Mouse (Mus musculus) Muller cell, postnatal 12 days (primary cell): ENCODE measurements around the gene Gpam.

Source experiments
- DNase-seq: peaks from one replicate; pipeline ENCODE4 v3.0.0-alpha.2; 2015; ENCODE audit errors: inconsistent ontology term

Gpam gene

GRCm38 (mm10) chr19:55103081-55103830, 23.8 kb downstream of the Gpam start:
- DNase-seq, result peak; percentile 77

GRCm38 (mm10) chr19:55101659-55102058, 25.4 kb downstream of the Gpam start:
- DNase-seq, result no peak

GRCm38 (mm10) chr19:55100227-55101140, 26.6 kb downstream of the Gpam start:
- DNase-seq, result no peak

- DNase-seq, result peak; percentile 94
Measured at GRCm38 (mm10) chr19:55099184-55100160, 27.6 kb downstream of the Gpam start.

GRCm38 (mm10) chr19:55098409-55099183, 28.4 kb downstream of the Gpam start:
- peak; percentile 48 for DNase-seq

GRCm38 (mm10) chr19:55097396-55097967, 29.6 kb downstream of the Gpam start:
- DNase-seq, result no peak

- no peak for DNase-seq
Measured at GRCm38 (mm10) chr19:55096666-55097065, 30.4 kb downstream of the Gpam start.

- no peak for DNase-seq
Measured at GRCm38 (mm10) chr19:55095547-55095946, 31.5 kb downstream of the Gpam start.

- no peak for DNase-seq
Measured at GRCm38 (mm10) chr19:55091602-55092413, 35.2 kb downstream of the Gpam start.

- no peak for DNase-seq
Measured at GRCm38 (mm10) chr19:55090885-55091284, 36.2 kb downstream of the Gpam start.

GRCm38 (mm10) chr19:55090142-55090541, 36.9 kb downstream of the Gpam start:
- no peak for DNase-seq

- DNase-seq, result no peak
Measured at GRCm38 (mm10) chr19:55087776-55088175, 39.3 kb downstream of the Gpam start.

- no peak for DNase-seq
Measured at GRCm38 (mm10) chr19:55085857-55086185, 41.2 kb downstream of the Gpam start.

- no peak for DNase-seq
Measured at GRCm38 (mm10) chr19:55084971-55085856, 41.8 kb downstream of the Gpam start.

GRCm38 (mm10) chr19:55076822-55077221, 50.2 kb downstream of the Gpam start:
- no peak for DNase-seq

- no peak for DNase-seq
Measured at GRCm38 (mm10) chr19:55073004-55073403, 54.0 kb downstream of the Gpam start.

- no peak for DNase-seq
Measured at GRCm38 (mm10) chr19:55069054-55069453, 58.0 kb downstream of the Gpam start.

GRCm38 (mm10) chr19:55063272-55063671, 63.8 kb downstream of the Gpam start:
- DNase-seq, result no peak

GRCm38 (mm10) chr19:55062501-55062900, 64.5 kb downstream of the Gpam start:
- DNase-seq, result no peak
